Mouse (Mus musculus) MEL (cell line): ENCODE measurements at regions not wholly inside any gene's neighbourhood (a gene's known extent, or its start where the extent isn't known, plus 50 kb on each side); places are given as distances from the start of the nearest gene placed in this dataset.

Experiments used
- DNase-seq: peaks from one replicate; pipeline ENCODE4 v3.0.0; 2011; ENCODE audit warnings: low read depth, low spot score
- H3K27ac ChIP-seq: 2 replicates; pipeline ENCODE4 v1.5.1; 2012; ENCODE audit warnings: low read depth, mild to moderate bottlenecking, control low read depth, low read length, moderate library complexity; ENCODE audit not compliant: control insufficient read depth
- H3K27me3 ChIP-seq, 2 experiments: fragments of 150-350 bp in 1 of 2; sonication (generic) in 1 of 2; 2 replicates each; pipeline ENCODE4 v1.6.1; 2012; ENCODE audit warnings: low read length in 2 of 2, mild to moderate bottlenecking in 2 of 2, improper control_type of control experiment in 1 of 2, moderate library complexity in 1 of 2; ENCODE audit not compliant: insufficient read depth in 2 of 2, control insufficient read depth in 1 of 2
- H3K36me3 ChIP-seq, 2 experiments: 2 replicates each; pipeline ENCODE4 v1.6.1; 2012 to 2014; ENCODE audit warnings: low read length in 2 of 2, improper control_type of control experiment in 1 of 2, inconsistent platforms in 1 of 2, mild to moderate bottlenecking in 1 of 2; ENCODE audit not compliant: insufficient read depth in 2 of 2, control insufficient read depth in 1 of 2
- H3K4me1 ChIP-seq, 2 experiments: fragments of 150-350 bp in 1 of 2; sonication (generic) in 1 of 2; 2 replicates each; pipeline ENCODE4 v1.6.1; 2012; ENCODE audit warnings: low read length in 2 of 2, improper control_type of control experiment in 1 of 2, mild to moderate bottlenecking in 1 of 2; ENCODE audit not compliant: insufficient read depth in 2 of 2, control insufficient read depth in 1 of 2
- H3K4me3 ChIP-seq, 2 experiments: fragments of 150-350 bp in 1 of 2; sonication (generic) in 1 of 2; 2 replicates each; pipeline ENCODE4 v1.5.1; 2012; ENCODE audit warnings: low read depth in 2 of 2, low read length in 2 of 2, mild to moderate bottlenecking in 2 of 2, moderate library complexity in 2 of 2, control low read depth in 1 of 2, improper control_type of control experiment in 1 of 2; ENCODE audit not compliant: control insufficient read depth in 1 of 2, insufficient read depth in 1 of 2
- H3K79me2 ChIP-seq: 2 replicates; pipeline ENCODE4 v1.6.1; 2012; ENCODE audit warnings: mild to moderate bottlenecking, low read length, moderate library complexity; ENCODE audit not compliant: control insufficient read depth, poor library complexity, insufficient read depth
- H3K9ac ChIP-seq: 2 replicates; pipeline ENCODE4 v1.6.1; 2012; ENCODE audit warnings: low read depth, mild to moderate bottlenecking, control low read depth, low read length, moderate library complexity; ENCODE audit not compliant: control insufficient read depth, poor library complexity, severe bottlenecking
- H3K9me3 ChIP-seq: fragments of 150-350 bp; sonication (generic); replicated peaks from 2 replicates; pipeline ENCODE4 v1.6.1; 2012; ENCODE audit warnings: mild to moderate bottlenecking, low read length, improper control_type of control experiment, moderate library complexity; ENCODE audit not compliant: insufficient read depth
- BHLHE40 ChIP-seq: IDR thresholded peaks from 2 replicates; pipeline ENCODE4 v1.6.1; 2012; ENCODE audit warnings: low read depth, mild to moderate bottlenecking, inconsistent platforms, low read length, improper control_type of control experiment, borderline replicate concordance
- CHD2 ChIP-seq: IDR thresholded peaks from 2 replicates; pipeline ENCODE4 v1.6.1; 2011; ENCODE audit warnings: low read length, improper control_type of control experiment
- CTCF ChIP-seq, 3 experiments: IDR thresholded peaks in 2 of 3; conservative IDR thresholded peaks in 1 of 3; 2 replicates each; pipeline ENCODE4 v1.5.1; 2011 to 2012; ENCODE audit warnings: low read length in 3 of 3, low read depth in 2 of 3, mild to moderate bottlenecking in 2 of 3, improper control_type of control experiment in 1 of 3, inconsistent platforms in 1 of 3, mixed read lengths in 1 of 3, moderate library complexity in 1 of 3; ENCODE audit not compliant: control insufficient read depth in 1 of 3, insufficient read depth in 1 of 3, poor library complexity in 1 of 3, severe bottlenecking in 1 of 3
- E2F4 ChIP-seq: IDR thresholded peaks from 2 replicates; pipeline ENCODE4 v1.6.1; 2011; ENCODE audit warnings: low read depth, low read length, improper control_type of control experiment, borderline replicate concordance
- ELF1 ChIP-seq: IDR thresholded peaks from 2 replicates; pipeline ENCODE4 v1.6.1; 2014; ENCODE audit warnings: low read depth, mild to moderate bottlenecking, inconsistent platforms, low read length, improper control_type of control experiment, moderate library complexity
- EP300 ChIP-seq, 2 experiments: IDR thresholded peaks; 2 replicates each; pipeline ENCODE4 v1.6.1; 2011; ENCODE audit warnings: improper control_type of control experiment in 2 of 2, low read length in 2 of 2, low read depth in 1 of 2, mild to moderate bottlenecking in 1 of 2
- ETS1 ChIP-seq: IDR thresholded peaks from 2 replicates; pipeline ENCODE4 v1.6.1; 2012; ENCODE audit warnings: low read depth, mild to moderate bottlenecking, inconsistent platforms, low read length, improper control_type of control experiment, moderate library complexity
- GATA1 ChIP-seq: IDR thresholded peaks from 2 replicates; pipeline ENCODE4 v1.6.1; 2011; ENCODE audit warnings: low read depth, low read length, improper control_type of control experiment
- HCFC1 ChIP-seq: IDR thresholded peaks from 2 replicates; pipeline ENCODE4 v1.6.1; 2012; ENCODE audit warnings: low read depth, mild to moderate bottlenecking, inconsistent platforms, low read length, improper control_type of control experiment, moderate library complexity
- KAT2A ChIP-seq: conservative IDR thresholded peaks from 2 replicates; pipeline ENCODE4 v1.6.1; 2012; ENCODE audit warnings: low read depth, low read length, improper control_type of control experiment, inconsistent platforms
- MAZ ChIP-seq: IDR thresholded peaks from 2 replicates; pipeline ENCODE4 v1.6.1; 2012; ENCODE audit warnings: low read depth, mild to moderate bottlenecking, inconsistent platforms, low read length, improper control_type of control experiment
- NELFE ChIP-seq: IDR thresholded peaks from 2 replicates; pipeline ENCODE4 v1.6.1; 2011; ENCODE audit warnings: low read depth, low read length, improper control_type of control experiment
- POLR2A ChIP-seq, 2 experiments: IDR thresholded peaks; 2 replicates each; pipeline ENCODE4 v1.6.1; 2011 to 2012; ENCODE audit warnings: low read length in 2 of 2, mild to moderate bottlenecking in 2 of 2, control low read depth in 1 of 2, improper control_type of control experiment in 1 of 2, low read depth in 1 of 2, moderate library complexity in 1 of 2; ENCODE audit not compliant: control insufficient read depth in 1 of 2, insufficient read depth in 1 of 2, poor library complexity in 1 of 2
- RCOR1 ChIP-seq: IDR thresholded peaks from 2 replicates; pipeline ENCODE4 v1.6.1; 2012; ENCODE audit warnings: low read depth, mild to moderate bottlenecking, inconsistent platforms, low read length, improper control_type of control experiment
- SIN3A ChIP-seq: IDR thresholded peaks from 2 replicates; pipeline ENCODE4 v1.6.1; 2012; ENCODE audit warnings: low read length, improper control_type of control experiment, inconsistent platforms
- TAL1 ChIP-seq: IDR thresholded peaks from 2 replicates; pipeline ENCODE4 v1.6.1; 2012; ENCODE audit warnings: mild to moderate bottlenecking, inconsistent platforms, low read length, moderate library complexity, mixed read lengths
- TBP ChIP-seq: IDR thresholded peaks from 2 replicates; pipeline ENCODE4 v1.8.0; 2011; ENCODE audit warnings: low read depth, low read length, improper control_type of control experiment
- TCF12 ChIP-seq: IDR thresholded peaks from 2 replicates; pipeline ENCODE4 v1.6.1; 2014; ENCODE audit warnings: low read depth, mild to moderate bottlenecking, inconsistent platforms, low read length, improper control_type of control experiment, moderate library complexity
- USF1 ChIP-seq: IDR thresholded peaks from 2 replicates; pipeline ENCODE4 v1.6.1; 2014; ENCODE audit warnings: low read depth, mild to moderate bottlenecking, inconsistent platforms, low read length, improper control_type of control experiment, moderate library complexity
- USF2 ChIP-seq, 2 experiments: IDR thresholded peaks; 2 replicates each; pipeline ENCODE4 v1.6.1; 2011 to 2012; ENCODE audit warnings: improper control_type of control experiment in 2 of 2, low read length in 2 of 2, borderline replicate concordance in 1 of 2, inconsistent platforms in 1 of 2, low read depth in 1 of 2, mild to moderate bottlenecking in 1 of 2; ENCODE audit not compliant: insufficient read depth in 1 of 2

GRCm38 (mm10) chr4:142308271-142308670 is 69.1 kb upstream of the Kazn start:
- TF ChIP-seq ETS1 (no peak), SIN3A (no peak), CHD2 (no peak)
- H3K9me3 ChIP-seq, result no peaks in the 10 kb centered on the region

DNA sequence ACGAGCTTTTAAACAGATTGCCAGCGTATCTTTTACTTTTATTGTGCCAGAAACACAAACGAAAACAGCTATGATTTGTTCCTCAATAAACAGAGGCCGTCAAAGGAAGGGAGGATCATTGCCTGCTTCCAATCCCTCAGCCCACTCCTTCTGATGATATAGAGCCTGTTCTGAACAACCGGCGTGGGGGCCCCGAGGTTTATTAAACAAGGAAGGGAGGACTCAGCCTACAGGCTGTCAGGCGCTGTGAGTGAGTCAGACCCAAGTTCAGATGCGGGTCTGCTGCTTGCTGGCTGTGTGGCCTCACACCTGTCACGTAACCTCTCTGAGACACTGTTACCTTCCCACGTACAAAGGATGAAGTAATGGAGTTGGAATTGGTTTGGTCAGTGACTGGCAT is 68.1 kb upstream of the Kazn start:
- no peak overlapping the region for H3K9ac ChIP-seq
- no peaks in the 10 kb centered on the region for H3K9me3 ChIP-seq
- no peaks in the 10 kb centered on the region for H3K4me1 ChIP-seq
- no peak overlapping the region for H3K27ac ChIP-seq
- H3K4me3 ChIP-seq, result no peak overlapping the region
- DNase-seq, result no peak
- no peaks in the 10 kb centered on the region for H3K79me2 ChIP-seq
- H3K36me3 ChIP-seq, result no peaks in the 10 kb centered on the region
- TF ChIP-seq CTCF (IDR thresholded peaks at IDR 0.05 in 2 of 3, conservative IDR thresholded peaks at IDR 0.05 in 1 of 3; ENCODE audit: control insufficient read depth in 1 of 3, insufficient read depth in 1 of 3, low read depth in 2 of 3, low read length in 3 of 3, poor library complexity in 1 of 3, severe bottlenecking in 1 of 3) (no peak), KAT2A (no peak), EP300 (IDR thresholded peaks at IDR 0.05; ENCODE audit: low read depth in 1 of 2, low read length in 2 of 2) (no peak), TBP (no peak), ETS1 (no peak), USF1 (no peak), MAZ (no peak), GATA1 (no peak), RCOR1 (no peak), CHD2 (no peak)
- H3K27me3 ChIP-seq, result no peaks in the 10 kb centered on the region

More at GRCm38 (mm10) chr4:142308271-142308670, 69.1 kb upstream of the Kazn start:
- Histone ChIP-seq H3K27me3 (no peaks in the 10 kb centered on the region), H3K9ac (no peak overlapping the region), H3K79me2 (no peaks in the 10 kb centered on the region), H3K36me3 (no peaks in the 10 kb centered on the region), H3K27ac (no peak overlapping the region), H3K4me1 (no peaks in the 10 kb centered on the region), H3K4me3 (no peak overlapping the region)
- no peak for DNase-seq

DNA sequence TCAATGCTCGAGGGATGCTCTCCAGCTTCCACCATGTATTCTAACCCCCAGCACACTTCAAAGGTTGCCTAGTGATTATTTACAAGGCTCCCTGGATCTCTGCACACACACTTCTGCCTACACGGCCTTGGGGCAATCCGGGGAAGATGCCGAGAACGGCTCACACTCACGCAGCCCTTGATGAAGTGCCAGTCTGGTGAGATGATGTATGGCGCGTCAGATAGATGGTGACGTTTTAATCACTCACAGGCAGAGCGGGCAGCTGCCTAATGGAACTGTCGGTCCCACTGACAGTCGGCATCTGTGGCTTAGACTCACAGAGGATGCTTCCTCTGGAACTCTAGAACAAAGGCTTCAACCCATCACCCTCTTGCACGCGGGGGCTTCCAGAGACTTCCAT is 66.9 kb upstream of the Kazn start:
- Histone ChIP-seq H3K4me1 (no peaks in the 10 kb centered on the region), H3K9me3 (no peaks in the 10 kb centered on the region)
- TF ChIP-seq USF2 (IDR thresholded peaks at IDR 0.05; ENCODE audit: borderline replicate concordance in 1 of 2, insufficient read depth in 1 of 2, low read depth in 1 of 2, low read length in 2 of 2) (no peak), HCFC1 (no peak), SIN3A (no peak), USF1 (no peak), TAL1 (no peak), TCF12 (no peak), E2F4 (no peak), BHLHE40 (no peak), TBP (no peak), EP300 (IDR thresholded peaks at IDR 0.05; ENCODE audit: low read depth in 1 of 2, low read length in 2 of 2) (no peak), ELF1 (no peak), POLR2A (IDR thresholded peaks at IDR 0.05; ENCODE audit: control insufficient read depth in 1 of 2, insufficient read depth in 1 of 2, low read depth in 1 of 2, low read length in 2 of 2, poor library complexity in 1 of 2) (no peak), NELFE (no peak)
- TF ChIP-seq, all 39 proteins: peak for 0

More for the DNA sequence above, 66.9 kb upstream of the Kazn start:
- Histone ChIP-seq H3K36me3 (no peaks in the 10 kb centered on the region), H3K4me3 (no peak overlapping the region), H3K79me2 (no peaks in the 10 kb centered on the region), H3K9ac (no peak overlapping the region), H3K27me3 (no peaks in the 10 kb centered on the region), H3K27ac (no peak overlapping the region)
- DNase-seq, result no peak
